Mouse (Mus musculus) forebrain, embryonic 14.5 days (tissue): Measurements from ENCODE around the gene Gm49318. TPM values are rescaled to one million over a fixed set of nuclear protein-coding genes. Genes with fewer than 3 reads are reported as not detected.

Source experiments
- ATAC-seq: fragments of 200-750 bp; cut with Nextera tagmentation; 2 replicates; pipeline ENCODE4 v1.8.0; 2017; ENCODE audit warnings: mild to moderate bottlenecking, moderate library complexity
- DNase-seq: peaks from one replicate; pipeline ENCODE4 v3.0.0-alpha.2; 2015; ENCODE audit warnings: low spot score
- H3K27ac ChIP-seq: fragments of 300-500 bp; sonication (generic); 2 replicates; pipeline ENCODE4 v1.5.1; 2014; ENCODE audit warnings: low read depth, mild to moderate bottlenecking, control low read depth, low read length, moderate library complexity
- H3K27me3 ChIP-seq: fragments of 300-500 bp; sonication (generic); replicated peaks from 2 replicates; pipeline ENCODE4 v1.6.1; 2014; ENCODE audit warnings: low read length, control low read depth, mixed read lengths; ENCODE audit not compliant: control insufficient read depth, insufficient read depth
- H3K36me3 ChIP-seq: fragments of 300-500 bp; sonication (generic); 2 replicates; pipeline ENCODE4 v1.6.1; 2014; ENCODE audit warnings: low read length, control low read depth; ENCODE audit not compliant: control insufficient read depth, insufficient read depth
- H3K4me1 ChIP-seq: fragments of 300-500 bp; sonication (generic); 2 replicates; pipeline ENCODE4 v1.6.1; 2014; ENCODE audit warnings: antibody characterized with exemption, low read length, control low read depth; ENCODE audit not compliant: control insufficient read depth, insufficient read depth
- H3K4me2 ChIP-seq: fragments of 300-500 bp; sonication (generic); 2 replicates; pipeline ENCODE4 v1.6.1; 2014; ENCODE audit warnings: mild to moderate bottlenecking, control low read depth, low read length
- H3K4me3 ChIP-seq: fragments of 300-500 bp; sonication (generic); 2 replicates; pipeline ENCODE4 v1.5.1; 2014; ENCODE audit warnings: low read depth, low read length, control low read depth
- H3K9ac ChIP-seq: fragments of 300-500 bp; sonication (generic); 2 replicates; pipeline ENCODE4 v1.6.1; 2014; ENCODE audit warnings: mild to moderate bottlenecking, low read length, control low read depth, moderate library complexity
- H3K9me3 ChIP-seq: fragments of 300-500 bp; sonication (generic); replicated peaks from 2 replicates; pipeline ENCODE4 v1.6.1; 2016; ENCODE audit warnings: low read length, control low read depth, mixed read lengths; ENCODE audit not compliant: control insufficient read depth
- WGBS: fragments of 180-500 bp; shearing (Covaris S2); extraction: QIAGEN DNeasy Blood & Tissue Kit; methylation state at CpG from one replicate; pipeline ENCODE4 v1.1.7; 2014; 5-methylcytosine and 5-hydroxymethylcytosine counted together
- polyA plus RNA-seq: library from polyadenylated mRNA; unstranded; fragments of >200 nt; fragmentation: Nextera tagmentation; extraction: Ambion mirVana; gene quantifications from 2 replicates; pipeline ENCODE4 v1.2.1, GENCODE M21; 2014

Gm49318 gene
- polyA plus RNA-seq, 1 experiment from 2014 or later = not detected

GRCm38 (mm10) chr9:22030386-22030785, 40.7 kb downstream of the Gm49318 start:
- H3K9ac ChIP-seq = no peak overlapping the region
- DNase-seq (no peak), ATAC-seq (no peak)
- peaks cover under 1% of the 10 kb centered on the region; the same call in 1 of the 2 replicates for H3K4me1 ChIP-seq
- no peaks in the 10 kb centered on the region for H3K27me3 ChIP-seq
- H3K9me3 ChIP-seq = no peaks in the 10 kb centered on the region
- no peak overlapping the region for H3K4me2 ChIP-seq
- H3K4me3 ChIP-seq = no peak overlapping the region
- H3K27ac ChIP-seq = no peak overlapping the region
- 96% methylated on average over 9 of the region's 9 CpGs for WGBS
- H3K36me3 ChIP-seq = peaks cover 91% of the 10 kb centered on the region

GRCm38 (mm10) chr9:22028467-22028866, 42.6 kb downstream of the Gm49318 start:
- no peak for ATAC-seq
- Histone ChIP-seq H3K4me3 (no peak overlapping the region), H3K27me3 (no peaks in the 10 kb centered on the region), H3K4me1 (no peaks in the 10 kb centered on the region), H3K4me2 (no peak overlapping the region), H3K9ac (no peak overlapping the region), H3K36me3 (peaks cover 91% of the 10 kb centered on the region), H3K9me3 (no peaks in the 10 kb centered on the region), H3K27ac (no peak overlapping the region)
- WGBS = 20% methylated on average over 7 of the region's 7 CpGs
- DNase-seq = no peak

- Histone ChIP-seq H3K4me3 (no peak overlapping the region), H3K36me3 (peaks cover 82% of the 10 kb centered on the region), H3K4me2 (no peak overlapping the region), H3K4me1 (no peaks in the 10 kb centered on the region), H3K27ac (no peak overlapping the region), H3K9me3 (no peaks in the 10 kb centered on the region), H3K27me3 (no peaks in the 10 kb centered on the region), H3K9ac (no peak overlapping the region)
- DNase-seq (no peak), ATAC-seq (no peak)
- WGBS = 73% methylated on average over 8 of the region's 8 CpGs
Observed at GRCm38 (mm10) chr9:22024592-22024991, 46.5 kb downstream of the Gm49318 start.

- no peak for DNase-seq
- no peaks in the 10 kb centered on the region for H3K4me1 ChIP-seq
- no peak overlapping the region for H3K4me2 ChIP-seq
- no peak overlapping the region for H3K27ac ChIP-seq
- H3K27me3 ChIP-seq = no peaks in the 10 kb centered on the region
- ATAC-seq = no peak
- 80% methylated on average over 7 of the region's 7 CpGs for WGBS
- H3K9ac ChIP-seq = no peak overlapping the region
- H3K9me3 ChIP-seq = no peaks in the 10 kb centered on the region
- no peak overlapping the region for H3K4me3 ChIP-seq
- H3K36me3 ChIP-seq = peaks cover 74% of the 10 kb centered on the region
Observed at GRCm38 (mm10) chr9:22017208-22017825, 53.7 kb downstream of the Gm49318 start.

GRCm38 (mm10) chr9:22016245-22016644, 54.8 kb downstream of the Gm49318 start:
- no peaks in the 10 kb centered on the region for H3K9me3 ChIP-seq
- peaks cover 83% of the 10 kb centered on the region for H3K36me3 ChIP-seq
- H3K4me2 ChIP-seq = no peak overlapping the region
- DNase-seq (no peak), ATAC-seq (no peak)
- no peak overlapping the region for H3K27ac ChIP-seq
- WGBS = 73% methylated on average over 10 of the region's 10 CpGs
- no peaks in the 10 kb centered on the region for H3K4me1 ChIP-seq
- no peaks in the 10 kb centered on the region for H3K27me3 ChIP-seq
- H3K4me3 ChIP-seq = no peak overlapping the region
- no peak overlapping the region for H3K9ac ChIP-seq

GRCm38 (mm10) chr9:22012731-22013130, 58.3 kb downstream of the Gm49318 start:
- H3K27ac ChIP-seq = no peak overlapping the region
- no peak overlapping the region for H3K4me2 ChIP-seq
- H3K4me1 ChIP-seq = no peaks in the 10 kb centered on the region
- H3K27me3 ChIP-seq = no peaks in the 10 kb centered on the region
- DNase-seq (no peak), ATAC-seq (peak; percentile 26; the same call in 1 of the 2 replicates)
- H3K9me3 ChIP-seq = no peaks in the 10 kb centered on the region
- no peak overlapping the region for H3K4me3 ChIP-seq
- 91% methylated on average over 13 of the region's 13 CpGs for WGBS
- peaks cover 92% of the 10 kb centered on the region for H3K36me3 ChIP-seq
- no peak overlapping the region for H3K9ac ChIP-seq

- Histone ChIP-seq H3K4me3 (no peak overlapping the region), H3K27me3 (no peaks in the 10 kb centered on the region), H3K36me3 (peaks cover 96% of the 10 kb centered on the region), H3K4me1 (no peaks in the 10 kb centered on the region), H3K4me2 (no peak overlapping the region), H3K9ac (no peak overlapping the region), H3K27ac (no peak overlapping the region), H3K9me3 (no peaks in the 10 kb centered on the region)
- 88% methylated on average over 5 of the region's 5 CpGs for WGBS
- peak; percentile 26; the same call in 1 of the 2 replicates for ATAC-seq
- DNase-seq = no peak
Observed at GRCm38 (mm10) chr9:22011055-22011454, 60.0 kb downstream of the Gm49318 start.

- Histone ChIP-seq H3K4me3 (no peak overlapping the region), H3K4me2 (no peak overlapping the region), H3K9ac (no peak overlapping the region), H3K4me1 (peaks cover 10% of the 10 kb centered on the region), H3K27me3 (no peaks in the 10 kb centered on the region), H3K36me3 (peaks cover 55% of the 10 kb centered on the region), H3K9me3 (no peaks in the 10 kb centered on the region), H3K27ac (no peak overlapping the region)
- DNase-seq = no peak
- WGBS = 91% methylated on average over 12 of the region's 12 CpGs
- ATAC-seq = no peak
Observed at GRCm38 (mm10) chr9:22004546-22004945, 66.5 kb downstream of the Gm49318 start.

GRCm38 (mm10) chr9:22003163-22003554, 67.9 kb downstream of the Gm49318 start:
- WGBS = under 1% methylated on average over 18 of the region's 18 CpGs
- H3K9me3 ChIP-seq = no peaks in the 10 kb centered on the region
- peaks cover 41% of the 10 kb centered on the region for H3K36me3 ChIP-seq
- H3K27ac ChIP-seq = peak overlapping the region; percentile 34; the same call in 1 of the 2 replicates
- ATAC-seq = peak; percentile 9
- peaks cover 10% of the 10 kb centered on the region for H3K4me1 ChIP-seq
- peak; percentile 45 for DNase-seq
- H3K4me3 ChIP-seq = peak overlapping the region; percentile 59
- H3K27me3 ChIP-seq = no peaks in the 10 kb centered on the region
- peak overlapping the region; percentile 66 for H3K9ac ChIP-seq
- H3K4me2 ChIP-seq = peak overlapping the region; percentile 65
